Mouse (Mus musculus): ENCODE measurements around the gene Nr1d1. TPM values are rescaled to one million over a fixed set of nuclear protein-coding genes. Genes with fewer than 3 reads are reported as not detected.

Nr1d1 gene
- polyA plus RNA-seq, 1 experiment from 2014 or later: 2.6 TPM

Other genes starting within 250 kb of the Nr1d1 start
- gene Ikzf3, start 229.3 kb downstream of the Nr1d1 start, polyA plus RNA-seq (2015; fragmentation: Nextera tagmentation; extraction: Ambion mirVana): 0.21 and 0.24 TPM in 2 replicates
- gene Zpbp2, start 224.2 kb downstream of the Nr1d1 start, polyA plus RNA-seq (2015; fragmentation: Nextera tagmentation; extraction: Ambion mirVana): 0.53 and 0.60 TPM in 2 replicates
- 50.5 and 55.2 TPM in 2 replicates for gene Ormdl3, start 188.0 kb downstream of the Nr1d1 start, polyA plus RNA-seq (2015; fragmentation: Nextera tagmentation; extraction: Ambion mirVana)
- gene Lrrc3c, start 177.0 kb downstream of the Nr1d1 start, polyA plus RNA-seq (2015; fragmentation: Nextera tagmentation; extraction: Ambion mirVana): not detected in 2 replicates
- 0.99 and 1.0 TPM in 2 replicates for gene Gm12355, start 149.7 kb downstream of the Nr1d1 start, polyA plus RNA-seq (2015; fragmentation: Nextera tagmentation; extraction: Ambion mirVana)
- gene Gsdma3, start 149.0 kb downstream of the Nr1d1 start, polyA plus RNA-seq (2015; fragmentation: Nextera tagmentation; extraction: Ambion mirVana): not detected in 2 replicates
- gene Gsdma2, start 128.6 kb downstream of the Nr1d1 start, polyA plus RNA-seq (2015; fragmentation: Nextera tagmentation; extraction: Ambion mirVana): 0.20 and 0.21 TPM in 2 replicates
- gene Gsdma, start 111.0 kb downstream of the Nr1d1 start, polyA plus RNA-seq (2015; fragmentation: Nextera tagmentation; extraction: Ambion mirVana): 0.10 TPM in 1 of 2 replicates, not detected in the other
- gene Psmd3, start 92.8 kb downstream of the Nr1d1 start, polyA plus RNA-seq (2015; fragmentation: Nextera tagmentation; extraction: Ambion mirVana): 195 and 202 TPM in 2 replicates
- gene Csf3, start 74.1 kb downstream of the Nr1d1 start, polyA plus RNA-seq (2015; fragmentation: Nextera tagmentation; extraction: Ambion mirVana): not detected in 2 replicates
- gene Med24, start 45.9 kb downstream of the Nr1d1 start, polyA plus RNA-seq (2015; fragmentation: Nextera tagmentation; extraction: Ambion mirVana): 39.6 and 42.5 TPM in 2 replicates
- gene Thra, start 34.7 kb downstream of the Nr1d1 start, polyA plus RNA-seq (2015; fragmentation: Nextera tagmentation; extraction: Ambion mirVana): 42.7 and 45.5 TPM in 2 replicates
- gene Msl1, start 20.2 kb upstream of the Nr1d1 start, polyA plus RNA-seq (2015; fragmentation: Nextera tagmentation; extraction: Ambion mirVana): 18.9 and 19.7 TPM in 2 replicates
- gene Casc3, start 29.6 kb upstream of the Nr1d1 start, polyA plus RNA-seq (2015; fragmentation: Nextera tagmentation; extraction: Ambion mirVana): 28.2 and 29.8 TPM in 2 replicates
- 1.1 and 1.2 TPM in 2 replicates for gene Rapgefl1, start 61.5 kb upstream of the Nr1d1 start, polyA plus RNA-seq (2015; fragmentation: Nextera tagmentation; extraction: Ambion mirVana)
- gene Wipf2, start 88.3 kb upstream of the Nr1d1 start, polyA plus RNA-seq (2015; fragmentation: Nextera tagmentation; extraction: Ambion mirVana): 3.7 and 4.2 TPM in 2 replicates
- gene Cdc6, start 132.5 kb upstream of the Nr1d1 start, polyA plus RNA-seq (2015; fragmentation: Nextera tagmentation; extraction: Ambion mirVana): 24.0 and 26.7 TPM in 2 replicates
- 30.7 and 31.5 TPM in 2 replicates for gene Rara, start 152.5 kb upstream of the Nr1d1 start, polyA plus RNA-seq (2015; fragmentation: Nextera tagmentation; extraction: Ambion mirVana)
- 0.20 and 0.35 TPM in 2 replicates for gene Gjd3, start 207.7 kb upstream of the Nr1d1 start, polyA plus RNA-seq (2015; fragmentation: Nextera tagmentation; extraction: Ambion mirVana)
- gene Top2a, start 248.9 kb upstream of the Nr1d1 start, polyA plus RNA-seq (2015; fragmentation: Nextera tagmentation; extraction: Ambion mirVana): 183 and 194 TPM in 2 replicates

All from intestine, embryonic 15.5 days (tissue).